10 mouse cellular contexts compared by ENCODE assay signal in the genomic region with DNA sequence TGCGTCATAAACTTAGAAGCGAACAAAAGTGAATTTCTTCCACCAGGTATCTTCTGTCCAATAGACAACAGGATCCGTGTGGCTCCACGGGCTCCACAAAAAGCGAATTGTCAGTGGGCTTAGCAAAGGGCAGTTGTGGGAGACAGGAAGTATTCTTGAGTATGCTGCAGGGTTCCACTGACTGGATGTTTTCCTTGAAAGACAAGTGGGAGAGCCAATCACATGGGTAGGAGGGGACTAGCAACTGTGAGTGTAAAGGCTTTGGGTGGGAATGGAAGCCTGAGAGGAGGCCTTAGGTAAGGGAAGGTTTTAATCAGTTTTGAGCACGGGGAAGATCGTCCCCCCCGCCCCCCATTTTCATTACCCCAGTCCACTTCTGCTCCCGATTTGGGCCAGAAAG. TPM values are rescaled to one million over a fixed set of nuclear protein-coding genes. Genes with fewer than 3 reads are reported as not detected.
A peak's percentile ranks its signal among the peaks of the same experiment; 100 is the strongest.
DNase-seq lines count a peak whose midpoint lies in the region; ATAC-seq and TF ChIP-seq lines count a peak whose summit lies in the region.
"Had no signal": no experiment of that assay in that cellular context is flagged by ENCODE, and none has a peak within 500 bp of the region (broad histone marks: within the 10 kb centered on the region; RNA-seq: fewer than 3 reads in every experiment).

No protein-coding gene starts in this region.

- H3K36me3 ChIP-seq in stomach, embryonic 15.5 days = no peaks in the 10 kb centered on the region
- H3K36me3 ChIP-seq in stomach, postnatal 0 days (ENCODE audit: control insufficient read depth, insufficient read depth, low read length) = no peaks in the 10 kb centered on the region
- no peaks in the 10 kb centered on the region for H3K36me3 ChIP-seq in intestine, embryonic 16.5 days (ENCODE audit: control insufficient read depth, insufficient read depth, low read length)

- peak; percentile 17 for DNase-seq in adrenal gland, postnatal 10 days
- DNase-seq in adrenal gland, adult 2 months = no peak
- no peak for DNase-seq in stomach, postnatal 0 days (ENCODE audit: low spot score)
- peak; percentile 43 for DNase-seq in retina, embryonic 14.5 days (ENCODE audit: low spot score)
- no peak for DNase-seq in left cerebral cortex, adult 8-10 months (ENCODE audit: low spot score in 2 of 2)
- no peak for DNase-seq in gastrocnemius, postnatal 4 days (ENCODE audit: low spot score in 2 of 2)

- no peaks in the 10 kb centered on the region for H3K9me3 ChIP-seq in stomach, embryonic 15.5 days
- H3K9me3 ChIP-seq in stomach, postnatal 0 days (ENCODE audit: control insufficient read depth, low read length) = no peaks in the 10 kb centered on the region
- no peaks in the 10 kb centered on the region for H3K9me3 ChIP-seq in intestine, embryonic 16.5 days (ENCODE audit: control insufficient read depth, low read length)

- ATAC-seq in stomach, embryonic 15.5 days (ENCODE audit: insufficient read depth, low FRiP score, low read depth) = peak; percentile 67; the same call in 1 of the 2 replicates
- ATAC-seq in stomach, postnatal 0 days (ENCODE audit: low FRiP score, low TSS enrichment) = no peak
- peak; percentile 59; the same call in 1 of the 2 replicates for ATAC-seq in intestine, embryonic 16.5 days

- H3K4me3 ChIP-seq in stomach, embryonic 15.5 days (replicated peaks) = no peak overlapping the region
- no peak overlapping the region for H3K4me3 ChIP-seq in stomach, postnatal 0 days (ENCODE audit: low read depth, low read length)
- H3K4me3 ChIP-seq in intestine, embryonic 16.5 days (ENCODE audit: low read length) = no peak overlapping the region

- no peak for TF ChIP-seq EP300 in stomach, postnatal 0 days (optimal IDR thresholded peaks at IDR 0.05)

- H3K9ac ChIP-seq in stomach, embryonic 15.5 days = no peak overlapping the region
- no peak overlapping the region for H3K9ac ChIP-seq in stomach, postnatal 0 days (ENCODE audit: low read length)
- H3K9ac ChIP-seq in intestine, embryonic 16.5 days (ENCODE audit: low read depth, low read length) = no peak overlapping the region

- H3K4me2 ChIP-seq in stomach, embryonic 15.5 days = no peak overlapping the region
- H3K4me2 ChIP-seq in stomach, postnatal 0 days (replicated peaks; ENCODE audit: low read depth) = no peak overlapping the region
- H3K4me2 ChIP-seq in intestine, embryonic 16.5 days (ENCODE audit: low read depth, low read length) = no peak overlapping the region

- WGBS in stomach, embryonic 15.5 days = 62% methylated on average over 9 of the region's 9 CpGs
- WGBS in stomach, postnatal 0 days = 57% methylated on average over 9 of the region's 9 CpGs
- WGBS in intestine, embryonic 16.5 days = 69% methylated on average over 9 of the region's 9 CpGs

- no peaks in the 10 kb centered on the region for H3K4me1 ChIP-seq in stomach, embryonic 15.5 days
- no peaks in the 10 kb centered on the region for H3K4me1 ChIP-seq in stomach, postnatal 0 days (replicated peaks; ENCODE audit: control insufficient read depth, insufficient read depth)
- no peaks in the 10 kb centered on the region for H3K4me1 ChIP-seq in intestine, embryonic 16.5 days (ENCODE audit: control insufficient read depth, insufficient read depth, low read length)

- TF ChIP-seq CTCF in stomach, postnatal 0 days (IDR thresholded peaks at IDR 0.05; ENCODE audit: low read depth) = no peak

- no peak overlapping the region for H3K27ac ChIP-seq in stomach, embryonic 15.5 days
- no peak overlapping the region for H3K27ac ChIP-seq in stomach, postnatal 0 days (replicated peaks)
- no peak overlapping the region for H3K27ac ChIP-seq in intestine, embryonic 16.5 days (ENCODE audit: low read length)

- no peaks in the 10 kb centered on the region for H3K27me3 ChIP-seq in stomach, embryonic 15.5 days (replicated peaks)
- H3K27me3 ChIP-seq in stomach, postnatal 0 days (ENCODE audit: control insufficient read depth, insufficient read depth, low read length) = no peaks in the 10 kb centered on the region
- no peaks in the 10 kb centered on the region for H3K27me3 ChIP-seq in intestine, embryonic 16.5 days (replicated peaks; ENCODE audit: control insufficient read depth, insufficient read depth, low read length)

RNA-seq across cellular contexts. Expression of gene Mfap5, which starts 16.9 kb away (rescaled TPM):
- total RNA-seq in adrenal gland, postnatal 10 days (2021) = 10 to 100 TPM; 53.9 to 57.8 TPM
- total RNA-seq in adrenal gland, adult 2 months (2021) = 10 to 100 TPM; 15.5 to 22.6 TPM
- polyA plus RNA-seq in adrenal gland, adult 2 months (2012; rRNA removed) = 38.2 and 38.8 TPM in 2 replicates
- polyA plus RNA-seq in stomach, embryonic 15.5 days (2015; fragmentation: Nextera tagmentation; extraction: Ambion mirVana) = 41.8 and 50.3 TPM in 2 replicates
- polyA plus RNA-seq in stomach, postnatal 0 days (2015; fragmentation: Nextera tagmentation; extraction: Ambion mirVana) = 219 and 276 TPM in 2 replicates
- polyA plus RNA-seq in intestine, embryonic 16.5 days (2015; fragmentation: Nextera tagmentation; extraction: Ambion mirVana) = 8.8 and 9.2 TPM in 2 replicates
- total RNA-seq in left cerebral cortex, adult 8-10 months (2022) = 1 to 10 TPM in 1 of 4 experiments, not detected in 3; 1.3 TPM
- 100 to 1,000 TPM; 226 to 237 TPM for total RNA-seq in gastrocnemius, postnatal 4 days (2021)

RNA-seq across cellular contexts. Expression of gene Rimklb, which starts 24.0 kb away (rescaled TPM):
- total RNA-seq in adrenal gland, postnatal 10 days (2021) = 1 to 10 TPM in 1 of 2 experiments, under 1 TPM in 1; 0.82 to 1.5 TPM
- total RNA-seq in adrenal gland, adult 2 months (2021) = not detected
- polyA plus RNA-seq in adrenal gland, adult 2 months (2012; rRNA removed) = 0.09 TPM in 1 of 2 replicates, not detected in the other
- polyA plus RNA-seq in stomach, embryonic 15.5 days (2015; fragmentation: Nextera tagmentation; extraction: Ambion mirVana) = 8.4 and 11.0 TPM in 2 replicates
- 1.7 and 2.4 TPM in 2 replicates for polyA plus RNA-seq in stomach, postnatal 0 days (2015; fragmentation: Nextera tagmentation; extraction: Ambion mirVana)
- polyA plus RNA-seq in intestine, embryonic 16.5 days (2015; fragmentation: Nextera tagmentation; extraction: Ambion mirVana) = 3.5 and 3.7 TPM in 2 replicates
- 10 to 100 TPM; 59.9 to 73.3 (median 65.8) TPM for total RNA-seq in left cerebral cortex, adult 8-10 months (2022)
- total RNA-seq in gastrocnemius, postnatal 4 days (2021) = 1 to 10 TPM; 2.1 to 2.9 TPM
- polyA plus RNA-seq: C2C12 had no signal

RNA-seq across cellular contexts. Expression of gene Aicda, which starts 31.0 kb away (rescaled TPM):
- total RNA-seq in adrenal gland, postnatal 10 days (2021) = not detected
- total RNA-seq in adrenal gland, adult 2 months (2021) = not detected
- polyA plus RNA-seq in adrenal gland, adult 2 months (2012; rRNA removed) = not detected in 2 replicates
- 0.13 TPM in 1 of 2 replicates, not detected in the other for polyA plus RNA-seq in stomach, embryonic 15.5 days (2015; fragmentation: Nextera tagmentation; extraction: Ambion mirVana)
- polyA plus RNA-seq in stomach, postnatal 0 days (2015; fragmentation: Nextera tagmentation; extraction: Ambion mirVana) = 0.04 TPM in 1 of 2 replicates, not detected in the other
- polyA plus RNA-seq in intestine, embryonic 16.5 days (2015; fragmentation: Nextera tagmentation; extraction: Ambion mirVana) = not detected in 2 replicates
- total RNA-seq in left cerebral cortex, adult 8-10 months (2022) = not detected
- not detected for total RNA-seq in gastrocnemius, postnatal 4 days (2021)
- polyA plus RNA-seq: C2C12; gonadal fat pad, adult 2 months had no signal

Comparison
In these comparisons a context has a peak if more than half of its experiments do, and no peak if none do; other contexts are left out.
1. DNase-seq: peak in adrenal gland, postnatal 10 days (single experiment) and retina, embryonic 14.5 days (single experiment); none in adrenal gland, adult 2 months (single experiment), stomach, postnatal 0 days (single experiment), left cerebral cortex, adult 8-10 months (0 of 2) and gastrocnemius, postnatal 4 days (0 of 2).
2. RNA of gene Mfap5, which starts 16.9 kb away (total RNA-seq): 226 to 237 TPM in gastrocnemius, postnatal 4 days, 53.9 to 57.8 TPM in adrenal gland, postnatal 10 days and 15.5 to 22.6 TPM in adrenal gland, adult 2 months; 1.3 TPM in left cerebral cortex, adult 8-10 months; every median in the first group is over 4 times any median in the second.
3. RNA of gene Rimklb, which starts 24.0 kb away (total RNA-seq): 59.9 to 73.3 TPM in left cerebral cortex, adult 8-10 months; 2.1 to 2.9 TPM in gastrocnemius, postnatal 4 days, 0.82 to 1.5 TPM in adrenal gland, postnatal 10 days and not detected in adrenal gland, adult 2 months; every median in the first group is over 10 times any median in the second.